Mouse (Mus musculus) MEL (cell line): ENCODE measurements around the gene Zbed6. TPM values are rescaled to one million over a fixed set of nuclear protein-coding genes. Genes with fewer than 3 reads are reported as not detected.

Experiments
- DNase-seq: peaks from one replicate; pipeline ENCODE4 v3.0.0; 2011; ENCODE audit warnings: low read depth, low spot score
- H3K27ac ChIP-seq: 2 replicates; pipeline ENCODE4 v1.5.1; 2012; ENCODE audit warnings: low read depth, mild to moderate bottlenecking, control low read depth, low read length, moderate library complexity; ENCODE audit not compliant: control insufficient read depth
- H3K27me3 ChIP-seq, 2 experiments: fragments of 150-350 bp in 1 of 2; sonication (generic) in 1 of 2; 2 replicates each; pipeline ENCODE4 v1.6.1; 2012; ENCODE audit warnings: low read length in 2 of 2, mild to moderate bottlenecking in 2 of 2, improper control_type of control experiment in 1 of 2, moderate library complexity in 1 of 2; ENCODE audit not compliant: insufficient read depth in 2 of 2, control insufficient read depth in 1 of 2
- H3K36me3 ChIP-seq, 2 experiments: 2 replicates each; pipeline ENCODE4 v1.6.1; 2012 to 2014; ENCODE audit warnings: low read length in 2 of 2, improper control_type of control experiment in 1 of 2, inconsistent platforms in 1 of 2, mild to moderate bottlenecking in 1 of 2; ENCODE audit not compliant: insufficient read depth in 2 of 2, control insufficient read depth in 1 of 2
- H3K4me1 ChIP-seq, 2 experiments: fragments of 150-350 bp in 1 of 2; sonication (generic) in 1 of 2; 2 replicates each; pipeline ENCODE4 v1.6.1; 2012; ENCODE audit warnings: low read length in 2 of 2, improper control_type of control experiment in 1 of 2, mild to moderate bottlenecking in 1 of 2; ENCODE audit not compliant: insufficient read depth in 2 of 2, control insufficient read depth in 1 of 2
- H3K4me3 ChIP-seq, 2 experiments: fragments of 150-350 bp in 1 of 2; sonication (generic) in 1 of 2; 2 replicates each; pipeline ENCODE4 v1.5.1; 2012; ENCODE audit warnings: low read depth in 2 of 2, low read length in 2 of 2, mild to moderate bottlenecking in 2 of 2, moderate library complexity in 2 of 2, control low read depth in 1 of 2, improper control_type of control experiment in 1 of 2; ENCODE audit not compliant: control insufficient read depth in 1 of 2, insufficient read depth in 1 of 2
- H3K79me2 ChIP-seq: 2 replicates; pipeline ENCODE4 v1.6.1; 2012; ENCODE audit warnings: mild to moderate bottlenecking, low read length, moderate library complexity; ENCODE audit not compliant: control insufficient read depth, poor library complexity, insufficient read depth
- H3K9ac ChIP-seq: 2 replicates; pipeline ENCODE4 v1.6.1; 2012; ENCODE audit warnings: low read depth, mild to moderate bottlenecking, control low read depth, low read length, moderate library complexity; ENCODE audit not compliant: control insufficient read depth, poor library complexity, severe bottlenecking
- H3K9me3 ChIP-seq: fragments of 150-350 bp; sonication (generic); replicated peaks from 2 replicates; pipeline ENCODE4 v1.6.1; 2012; ENCODE audit warnings: mild to moderate bottlenecking, low read length, improper control_type of control experiment, moderate library complexity; ENCODE audit not compliant: insufficient read depth
- BHLHE40 ChIP-seq: IDR thresholded peaks from 2 replicates; pipeline ENCODE4 v1.6.1; 2012; ENCODE audit warnings: low read depth, mild to moderate bottlenecking, inconsistent platforms, low read length, improper control_type of control experiment, borderline replicate concordance
- CHD2 ChIP-seq: IDR thresholded peaks from 2 replicates; pipeline ENCODE4 v1.6.1; 2011; ENCODE audit warnings: low read length, improper control_type of control experiment
- E2F4 ChIP-seq: IDR thresholded peaks from 2 replicates; pipeline ENCODE4 v1.6.1; 2011; ENCODE audit warnings: low read depth, low read length, improper control_type of control experiment, borderline replicate concordance
- ELF1 ChIP-seq: IDR thresholded peaks from 2 replicates; pipeline ENCODE4 v1.6.1; 2014; ENCODE audit warnings: low read depth, mild to moderate bottlenecking, inconsistent platforms, low read length, improper control_type of control experiment, moderate library complexity
- ETS1 ChIP-seq: IDR thresholded peaks from 2 replicates; pipeline ENCODE4 v1.6.1; 2012; ENCODE audit warnings: low read depth, mild to moderate bottlenecking, inconsistent platforms, low read length, improper control_type of control experiment, moderate library complexity
- GABPA ChIP-seq: IDR thresholded peaks from 2 replicates; pipeline ENCODE4 v1.6.1; 2012; ENCODE audit warnings: low read depth, mild to moderate bottlenecking, inconsistent platforms, low read length, improper control_type of control experiment, moderate library complexity
- GATA1 ChIP-seq: IDR thresholded peaks from 2 replicates; pipeline ENCODE4 v1.6.1; 2011; ENCODE audit warnings: low read depth, low read length, improper control_type of control experiment
- HCFC1 ChIP-seq: IDR thresholded peaks from 2 replicates; pipeline ENCODE4 v1.6.1; 2012; ENCODE audit warnings: low read depth, mild to moderate bottlenecking, inconsistent platforms, low read length, improper control_type of control experiment, moderate library complexity
- KAT2A ChIP-seq: conservative IDR thresholded peaks from 2 replicates; pipeline ENCODE4 v1.6.1; 2012; ENCODE audit warnings: low read depth, low read length, improper control_type of control experiment, inconsistent platforms
- MAX ChIP-seq: IDR thresholded peaks from 2 replicates; pipeline ENCODE4 v1.6.1; 2011; ENCODE audit warnings: low read length, improper control_type of control experiment
- MAZ ChIP-seq: IDR thresholded peaks from 2 replicates; pipeline ENCODE4 v1.6.1; 2012; ENCODE audit warnings: low read depth, mild to moderate bottlenecking, inconsistent platforms, low read length, improper control_type of control experiment
- MYB ChIP-seq: IDR thresholded peaks from 2 replicates; pipeline ENCODE4 v1.6.1; 2011; ENCODE audit warnings: mild to moderate bottlenecking, low read depth, low read length, improper control_type of control experiment
- NELFE ChIP-seq: IDR thresholded peaks from 2 replicates; pipeline ENCODE4 v1.6.1; 2011; ENCODE audit warnings: low read depth, low read length, improper control_type of control experiment
- NRF1 ChIP-seq: IDR thresholded peaks from 2 replicates; pipeline ENCODE4 v1.6.1; 2014; ENCODE audit warnings: low read depth, mild to moderate bottlenecking, inconsistent platforms, low read length, improper control_type of control experiment, moderate library complexity; ENCODE audit not compliant: poor library complexity, insufficient read depth, severe bottlenecking
- POLR2AphosphoS2 ChIP-seq: IDR thresholded peaks from 2 replicates; pipeline ENCODE4 v1.6.1; 2011; ENCODE audit warnings: low read length, improper control_type of control experiment
- UBTF ChIP-seq: IDR thresholded peaks from 2 replicates; pipeline ENCODE4 v1.6.1; 2012; ENCODE audit warnings: low read depth, mild to moderate bottlenecking, inconsistent platforms, low read length, improper control_type of control experiment, moderate library complexity, borderline replicate concordance; ENCODE audit not compliant: insufficient read depth
- USF1 ChIP-seq: IDR thresholded peaks from 2 replicates; pipeline ENCODE4 v1.6.1; 2014; ENCODE audit warnings: low read depth, mild to moderate bottlenecking, inconsistent platforms, low read length, improper control_type of control experiment, moderate library complexity
- USF2 ChIP-seq, 2 experiments: IDR thresholded peaks; 2 replicates each; pipeline ENCODE4 v1.6.1; 2011 to 2012; ENCODE audit warnings: improper control_type of control experiment in 2 of 2, low read length in 2 of 2, borderline replicate concordance in 1 of 2, inconsistent platforms in 1 of 2, low read depth in 1 of 2, mild to moderate bottlenecking in 1 of 2; ENCODE audit not compliant: insufficient read depth in 1 of 2
- ZC3H11A ChIP-seq: IDR thresholded peaks from 2 replicates; pipeline ENCODE4 v1.6.1; 2012; ENCODE audit warnings: low read depth, mild to moderate bottlenecking, inconsistent platforms, low read length, improper control_type of control experiment
- ZMIZ1 ChIP-seq: IDR thresholded peaks from 2 replicates; pipeline ENCODE4 v1.6.1; 2012; ENCODE audit warnings: low read depth, mild to moderate bottlenecking, inconsistent platforms, low read length, improper control_type of control experiment, moderate library complexity
- polyA plus RNA-seq, 2 experiments: library from polyadenylated mRNA; stranded (reverse) in 1 of 2; unstranded in 1 of 2; fragments of >175 nt in 1 of 2; fragments of >200 nt in 1 of 2; gene quantifications; 2 replicates each; pipeline versions ENCODE4 v1.2.1 to v1.2.4; 2012; ENCODE audit warnings: low replicate concordance in 2 of 2, low read depth in 1 of 2; ENCODE audit not compliant: insufficient read length in 2 of 2, insufficient read depth in 1 of 2, missing spikeins in 1 of 2
- total RNA-seq: library from RNA; depleted of rRNA; stranded (reverse); fragments of 300-350 nt; gene quantifications from 2 replicates; pipeline ENCODE4 v1.2.3, GENCODE M21; 2012

Zbed6 gene
- total and polyA plus RNA-seq, 3 experiments = 1.4 to 48.2 (median 2.4) TPM

- Histone ChIP-seq H3K9ac (no peak overlapping the region), H3K4me1 (no peaks in the 10 kb centered on the region), H3K27ac (no peak overlapping the region), H3K27me3 (peaks cover 0 to 5% of the 10 kb centered on the region in 2 experiments; a peak in 2 of 4 replicates), H3K79me2 (no peaks in the 10 kb centered on the region), H3K36me3 (no peaks in the 10 kb centered on the region), H3K4me3 (no peak overlapping the region)
- DNase-seq = no peak
- no peak for TF ChIP-seq ZMIZ1
- TF ChIP-seq, all 39 proteins: peak for 0
- H3K9me3 ChIP-seq = no peaks in the 10 kb centered on the region
Observed at GRCm38 (mm10) chr1:133692195-133692594, 31.5 kb upstream of the Zbed6 start.

- DNase-seq = no peak
- Histone ChIP-seq H3K27me3 (peaks cover 0 to 5% of the 10 kb centered on the region in 2 experiments; a peak in 2 of 4 replicates), H3K4me3 (no peak overlapping the region), H3K36me3 (no peaks in the 10 kb centered on the region), H3K4me1 (no peaks in the 10 kb centered on the region), H3K9me3 (no peaks in the 10 kb centered on the region), H3K27ac (no peak overlapping the region), H3K9ac (no peak overlapping the region), H3K79me2 (no peaks in the 10 kb centered on the region)
- TF ChIP-seq GABPA = no peak
- TF ChIP-seq POLR2AphosphoS2 = no peak
- no peak for TF ChIP-seq GATA1
- no peak for TF ChIP-seq CHD2
- no peak for TF ChIP-seq MAZ
- no peak for TF ChIP-seq ETS1
- TF ChIP-seq MYB = no peak
- TF ChIP-seq ZC3H11A = no peak
- TF ChIP-seq NELFE = no peak
- no peak for TF ChIP-seq UBTF
- no peak for TF ChIP-seq NRF1
- no peak for TF ChIP-seq HCFC1
- TF ChIP-seq BHLHE40 = no peak
- TF ChIP-seq E2F4 = no peak
- no peak for TF ChIP-seq ELF1
- TF ChIP-seq USF1 = no peak
- TF ChIP-seq MAX = no peak
- TF ChIP-seq USF2 (IDR thresholded peaks at IDR 0.05; ENCODE audit: borderline replicate concordance in 1 of 2, insufficient read depth in 1 of 2, low read depth in 1 of 2, low read length in 2 of 2) = no peak
- TF ChIP-seq KAT2A = no peak
- no peak for TF ChIP-seq ZMIZ1
Observed at GRCm38 (mm10) chr1:133691046-133691445, 30.4 kb upstream of the Zbed6 start.
